Mouse (Mus musculus): ENCODE measurements at regions not wholly inside any gene's neighbourhood (a gene's known extent, or its start where the extent isn't known, plus 50 kb on each side); places are given as distances from the start of the nearest gene placed in this dataset.
"Not testable (repeated sequence)": the region's sequence is repeated elsewhere in the genome, so short reads cannot be mapped to it uniquely, and the experiment has no call there.

DNA sequence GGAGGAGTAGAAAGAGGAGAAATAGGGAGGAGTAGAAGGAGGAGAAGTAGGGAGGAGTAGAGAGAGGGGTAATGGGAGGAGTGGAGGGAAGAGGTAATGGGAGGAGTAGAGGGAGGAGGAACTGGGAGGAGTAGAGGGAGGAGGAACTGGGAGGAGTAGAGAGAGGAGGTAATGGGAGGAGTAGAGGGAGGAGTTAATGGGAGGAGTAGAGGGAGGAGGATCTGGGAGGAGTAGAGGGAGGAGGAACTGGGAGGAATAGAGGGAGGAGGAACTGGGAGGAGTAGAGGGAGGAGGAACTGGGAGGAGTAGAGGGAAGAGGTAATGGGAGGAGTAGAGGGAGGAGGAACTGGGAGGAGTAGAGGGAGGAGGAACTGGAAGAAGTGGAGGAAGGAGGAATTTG lies 200.0 kb upstream of the Sesn3 start:
- TF ChIP-seq CTCF (conservative IDR thresholded peaks at IDR 0.05; ENCODE audit: low read length); POU5F1 (IDR thresholded peaks at IDR 0.05; ENCODE audit: borderline replicate concordance, low read length); NANOG (IDR thresholded peaks at IDR 0.05; ENCODE audit: borderline replicate concordance, low read length): not testable (repeated sequence)
